Mouse (Mus musculus): Measurements from ENCODE around the gene Sfrp4.

- TF ChIP-seq CTCF (IDR thresholded peaks at IDR 0.05; ENCODE audit: low read depth) (peak; percentile 67), EP300 (IDR thresholded peaks at IDR 0.05; ENCODE audit: low read depth) (no peak)
Measured at GRCm38 (mm10) chr13:19619216-19619927, 3.5 kb upstream of the Sfrp4 start, which contains the start of gene Epdr1.

Measured in liver, postnatal 0 days (tissue).